Mouse (Mus musculus) lung, embryonic 14.5 days (tissue): ENCODE data around the gene Slc25a47. TPM values are rescaled to one million over a fixed set of nuclear protein-coding genes. Genes with fewer than 3 reads are reported as not detected.

Experiments
- ATAC-seq: fragments of 200-750 bp; cut with Nextera tagmentation; 2 replicates; pipeline ENCODE4 v1.8.0; 2017; ENCODE audit warnings: mild to moderate bottlenecking, moderate TSS enrichment, moderate library complexity; ENCODE audit not compliant: insufficient read depth
- DNase-seq: peaks from one replicate; pipeline ENCODE4 v3.0.0-alpha.2; 2015
- H3K27ac ChIP-seq: fragments of 300-500 bp; sonication (generic); 2 replicates; pipeline ENCODE4 v1.5.1; 2014; ENCODE audit warnings: low read depth, mild to moderate bottlenecking, moderate library complexity
- H3K27me3 ChIP-seq: fragments of 300-500 bp; sonication (generic); 2 replicates; pipeline ENCODE4 v1.6.1; 2014; ENCODE audit warnings: low read length, control low read depth; ENCODE audit not compliant: insufficient read depth
- H3K36me3 ChIP-seq: fragments of 300-500 bp; sonication (generic); 2 replicates; pipeline ENCODE4 v1.6.1; 2014; ENCODE audit warnings: control low read depth; ENCODE audit not compliant: insufficient read depth
- H3K4me1 ChIP-seq: fragments of 300-500 bp; sonication (generic); 2 replicates; pipeline ENCODE4 v1.6.1; 2014; ENCODE audit warnings: antibody characterized with exemption, control low read depth; ENCODE audit not compliant: insufficient read depth
- H3K4me2 ChIP-seq: fragments of 300-500 bp; sonication (generic); 2 replicates; pipeline ENCODE4 v1.6.1; 2014; ENCODE audit warnings: mild to moderate bottlenecking
- H3K4me3 ChIP-seq: fragments of 300-500 bp; sonication (generic); 2 replicates; pipeline ENCODE4 v1.5.1; 2014; ENCODE audit warnings: low read depth, low read length
- H3K9ac ChIP-seq: fragments of 300-500 bp; sonication (generic); 2 replicates; pipeline ENCODE4 v1.6.1; 2014
- H3K9me3 ChIP-seq: fragments of 300-500 bp; sonication (generic); 2 replicates; pipeline ENCODE4 v1.6.1; 2016; ENCODE audit warnings: low read depth, low read length, control low read depth
- CTCF ChIP-seq: IDR thresholded peaks from 2 replicates; pipeline ENCODE4 v1.5.1; 2016; ENCODE audit warnings: antibody characterized with exemption, low read depth
- WGBS: fragments of 180-500 bp; shearing (Covaris S2); extraction: QIAGEN DNeasy Blood & Tissue Kit; methylation state at CpG from one replicate; pipeline ENCODE4 v1.1.7; 2014; 5-methylcytosine and 5-hydroxymethylcytosine counted together
- polyA plus RNA-seq: library from polyadenylated mRNA; unstranded; fragments of >200 nt; fragmentation: Nextera tagmentation; extraction: Ambion mirVana; gene quantifications from 2 replicates; pipeline ENCODE4 v1.2.1, GENCODE M21; 2014

Slc25a47 gene
- polyA plus RNA-seq, 1 experiment from 2014 or later = 11.9 TPM

DNA sequence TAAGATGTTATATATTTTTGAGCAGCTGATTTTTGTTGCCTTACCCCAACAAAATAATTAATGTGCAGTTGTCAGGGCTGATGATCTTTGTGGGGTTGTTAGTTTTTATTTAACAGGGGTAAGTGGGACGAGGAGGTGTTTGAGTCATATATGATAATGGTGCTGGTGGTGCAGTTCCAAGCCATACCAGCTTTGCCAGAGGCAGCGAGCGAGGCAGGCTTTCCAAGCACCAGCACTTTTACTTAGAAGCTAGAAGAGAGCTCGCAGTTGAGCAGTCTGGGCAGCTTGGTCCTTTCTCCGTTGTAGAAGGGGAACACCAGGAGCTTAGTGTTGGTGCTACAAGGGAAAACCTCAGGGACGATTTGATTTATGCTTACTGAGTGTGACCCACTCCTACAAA, 23.4 kb upstream of the Slc25a47 start:
- H3K27me3 ChIP-seq = no peaks in the 10 kb centered on the region
- no peak for TF ChIP-seq CTCF
- DNase-seq (no peak), ATAC-seq (no peak)
- H3K4me2 ChIP-seq = no peak overlapping the region
- no peak overlapping the region for H3K27ac ChIP-seq
- no peaks in the 10 kb centered on the region for H3K9me3 ChIP-seq
- WGBS = 78% methylated on average over 6 of the region's 6 CpGs
- peaks cover 64% of the 10 kb centered on the region for H3K36me3 ChIP-seq
- no peak overlapping the region for H3K9ac ChIP-seq
- no peaks in the 10 kb centered on the region for H3K4me1 ChIP-seq
- no peak overlapping the region for H3K4me3 ChIP-seq

DNA sequence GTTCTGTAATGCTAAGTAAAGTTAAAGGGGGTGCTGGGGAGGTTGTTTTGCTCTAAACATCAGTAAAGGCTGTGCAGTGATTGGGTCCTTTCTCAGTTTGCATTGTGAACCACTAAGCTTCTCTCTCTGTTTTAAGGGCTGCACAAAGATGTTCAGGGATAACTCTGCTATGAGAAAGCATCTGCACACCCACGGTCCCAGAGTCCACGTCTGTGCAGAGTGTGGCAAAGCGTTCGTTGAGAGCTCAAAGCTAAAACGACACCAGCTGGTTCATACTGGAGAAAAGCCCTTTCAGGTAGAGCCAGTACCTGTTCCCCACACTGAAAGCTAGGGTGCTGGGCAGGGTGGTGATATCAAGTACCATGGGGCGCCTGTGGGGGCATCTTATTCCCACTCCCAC, 21.4 kb upstream of the Slc25a47 start:
- Histone ChIP-seq H3K4me2 (no peak overlapping the region), H3K27me3 (no peaks in the 10 kb centered on the region), H3K9ac (no peak overlapping the region), H3K36me3 (peaks cover 70% of the 10 kb centered on the region), H3K9me3 (no peaks in the 10 kb centered on the region), H3K4me3 (no peak overlapping the region), H3K4me1 (no peaks in the 10 kb centered on the region), H3K27ac (no peak overlapping the region)
- ATAC-seq (no peak), DNase-seq (no peak)
- WGBS = 90% methylated on average over 6 of the region's 6 CpGs
- TF ChIP-seq CTCF = no peak

DNA sequence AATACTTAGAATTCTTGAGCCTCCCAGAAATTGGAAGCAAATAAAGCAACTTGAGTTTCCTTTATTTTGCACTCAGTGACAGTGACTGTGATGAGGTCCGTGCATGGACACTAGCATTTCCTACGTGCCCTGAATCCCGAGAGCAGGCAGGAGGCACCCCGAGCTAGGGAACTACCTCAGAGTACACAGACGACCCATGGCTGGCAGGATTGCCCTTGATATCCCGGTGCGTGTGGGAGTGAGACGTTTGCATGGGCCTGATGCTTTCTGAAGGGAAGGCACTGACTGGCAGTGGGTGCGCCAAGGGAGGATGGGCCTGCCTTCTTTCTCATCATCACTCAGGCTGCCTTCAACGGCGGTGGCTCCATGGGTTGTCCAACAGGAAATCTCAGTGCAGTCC, 19.3 kb upstream of the Slc25a47 start:
- ATAC-seq (no peak), DNase-seq (no peak)
- H3K4me3 ChIP-seq = no peak overlapping the region
- H3K36me3 ChIP-seq = peaks cover 65% of the 10 kb centered on the region
- H3K27me3 ChIP-seq = no peaks in the 10 kb centered on the region
- no peak overlapping the region for H3K27ac ChIP-seq
- H3K4me1 ChIP-seq = no peaks in the 10 kb centered on the region
- H3K4me2 ChIP-seq = no peak overlapping the region
- H3K9me3 ChIP-seq = no peaks in the 10 kb centered on the region
- 75% methylated on average over 11 of the region's 11 CpGs for WGBS
- no peak for TF ChIP-seq CTCF
- H3K9ac ChIP-seq = no peak overlapping the region

DNA sequence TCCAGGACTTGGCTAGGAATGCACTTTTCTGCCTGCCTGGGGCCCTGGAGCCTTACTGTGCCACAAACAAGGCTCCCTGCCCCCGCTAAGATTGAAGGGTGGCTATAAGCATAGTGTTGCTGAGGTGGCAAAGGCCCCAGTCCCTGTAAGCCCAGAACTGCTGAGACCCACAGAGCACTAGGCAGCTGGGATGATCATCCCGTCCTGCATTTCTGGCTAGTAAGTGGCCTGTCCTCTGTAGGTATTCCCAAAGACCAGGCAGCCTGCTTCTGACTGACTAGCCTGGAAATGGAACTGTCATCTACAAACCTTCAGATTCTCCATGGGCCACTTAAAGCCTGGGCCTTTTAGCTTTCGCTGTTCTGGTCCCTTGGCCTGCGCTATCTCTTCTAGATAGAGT, 15.4 kb upstream of the Slc25a47 start:
- no peak for TF ChIP-seq CTCF
- no peak overlapping the region for H3K27ac ChIP-seq
- no peak overlapping the region for H3K4me2 ChIP-seq
- no peak for ATAC-seq
- peaks cover 37% of the 10 kb centered on the region for H3K36me3 ChIP-seq
- 83% methylated on average over 4 of the region's 4 CpGs for WGBS
- H3K9me3 ChIP-seq = no peaks in the 10 kb centered on the region
- H3K4me1 ChIP-seq = no peaks in the 10 kb centered on the region
- H3K27me3 ChIP-seq = no peaks in the 10 kb centered on the region
- no peak overlapping the region for H3K9ac ChIP-seq
- DNase-seq = no peak
- H3K4me3 ChIP-seq = no peak overlapping the region

DNA sequence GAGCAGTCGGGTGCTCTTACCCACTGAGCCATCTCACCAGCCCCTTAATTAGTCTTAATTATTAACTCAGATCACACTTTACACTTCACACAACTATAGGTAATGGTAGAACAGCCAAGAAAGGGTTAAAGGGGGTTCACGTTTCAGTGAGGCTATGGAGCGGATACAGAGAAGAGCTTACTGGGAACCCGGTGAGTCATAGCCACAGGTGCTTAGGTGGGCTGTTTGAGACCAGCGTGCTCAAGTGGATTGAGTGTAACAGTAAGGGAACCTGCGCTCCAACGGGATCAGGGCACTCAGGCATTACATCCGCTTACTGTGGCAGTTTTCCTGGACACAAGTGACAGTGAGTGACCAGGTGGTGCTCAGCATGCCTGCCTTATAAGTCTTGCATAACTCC, 12.8 kb upstream of the Slc25a47 start:
- Histone ChIP-seq H3K36me3 (peaks cover 28% of the 10 kb centered on the region; the same call in 1 of the 2 replicates), H3K27me3 (no peaks in the 10 kb centered on the region), H3K9me3 (no peaks in the 10 kb centered on the region), H3K27ac (no peak overlapping the region), H3K9ac (no peak overlapping the region), H3K4me3 (no peak overlapping the region), H3K4me1 (no peaks in the 10 kb centered on the region), H3K4me2 (no peak overlapping the region)
- 0 out of 2 replicates have a peak, but pooled peaks have one; percentile 15 for ATAC-seq
- 50% methylated on average over 8 of the region's 8 CpGs for WGBS
- no peak for TF ChIP-seq CTCF
- DNase-seq = peak; percentile 28

DNA sequence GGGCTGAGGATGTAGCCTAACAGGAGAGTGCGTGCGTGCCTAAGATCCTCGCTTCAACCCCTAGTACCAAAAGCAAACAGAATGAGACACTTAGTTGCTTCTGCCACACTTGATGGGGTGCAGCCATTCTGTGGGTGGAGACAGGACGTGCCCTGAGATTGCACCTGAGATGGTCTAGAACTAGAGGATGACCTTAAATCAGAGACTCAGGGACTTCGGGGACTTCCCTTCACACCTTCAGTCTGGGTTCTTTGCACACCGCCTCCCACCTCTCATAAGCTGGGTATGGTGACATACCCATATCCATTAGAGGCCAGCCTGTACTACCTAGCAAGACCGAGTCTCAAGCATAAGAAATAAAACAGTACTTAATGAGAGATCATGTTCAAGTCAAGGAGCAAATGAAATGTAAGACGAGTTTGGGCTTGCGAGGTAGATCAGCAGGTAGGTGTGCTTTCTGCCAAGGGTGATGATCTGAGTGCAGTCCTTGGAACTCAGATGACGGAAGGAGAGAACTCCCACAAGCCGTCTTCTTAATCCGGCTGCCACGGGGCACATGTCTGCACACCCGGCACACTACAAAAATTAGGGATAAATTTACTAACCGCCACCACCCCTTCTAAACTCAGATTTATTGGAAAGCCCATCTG, 11.5 kb upstream of the Slc25a47 start:
- Histone ChIP-seq H3K9me3 (no peaks in the 10 kb centered on the region), H3K4me1 (no peaks in the 10 kb centered on the region), H3K27me3 (no peaks in the 10 kb centered on the region), H3K9ac (no peak overlapping the region), H3K27ac (no peak overlapping the region), H3K36me3 (peaks cover 17% of the 10 kb centered on the region; the same call in 1 of the 2 replicates), H3K4me3 (no peak overlapping the region), H3K4me2 (no peak overlapping the region)
- 84% methylated on average over 15 of the region's 15 CpGs for WGBS
- ATAC-seq (no peak), DNase-seq (no peak)
- no peak for TF ChIP-seq CTCF

DNA sequence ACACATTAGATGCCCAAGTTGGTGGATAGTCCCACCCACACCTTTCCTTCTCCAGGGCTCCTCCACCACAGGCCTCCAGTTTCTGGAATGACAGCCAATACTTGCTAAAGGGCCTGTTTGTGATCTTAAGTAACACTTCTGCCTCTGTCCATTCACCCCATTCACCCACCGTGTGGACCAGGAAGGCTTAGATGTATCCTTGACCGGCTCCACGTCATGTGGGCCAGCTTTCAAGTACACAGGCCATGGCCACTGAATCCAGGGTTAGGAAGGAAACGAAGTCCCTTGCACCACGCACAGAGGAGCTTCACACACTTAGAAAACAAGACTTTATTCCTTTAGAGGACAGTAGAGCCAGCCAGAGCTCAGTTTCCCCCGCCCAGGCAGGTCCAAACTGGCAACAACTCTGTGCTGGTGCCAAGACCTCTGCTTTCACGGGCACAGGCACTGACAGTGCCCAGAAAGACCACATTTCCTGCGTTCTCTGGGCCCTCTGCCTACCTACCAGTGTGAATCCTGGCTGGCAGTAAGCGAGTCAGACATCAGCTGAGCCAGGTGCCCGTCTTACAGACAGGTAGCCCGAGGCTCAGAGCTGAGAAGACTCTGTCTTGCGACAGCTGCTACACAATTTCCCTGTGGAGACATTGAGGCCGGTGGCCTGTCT, 10.2 kb upstream of the Slc25a47 start:
- WGBS = 92% methylated on average over 13 of the region's 13 CpGs
- Histone ChIP-seq H3K4me3 (no peak overlapping the region), H3K4me2 (no peak overlapping the region), H3K9ac (no peak overlapping the region), H3K36me3 (peaks cover 13% of the 10 kb centered on the region; the same call in 1 of the 2 replicates), H3K9me3 (no peaks in the 10 kb centered on the region), H3K27ac (no peak overlapping the region), H3K4me1 (no peaks in the 10 kb centered on the region), H3K27me3 (no peaks in the 10 kb centered on the region)
- DNase-seq (no peak), ATAC-seq (no peak)
- TF ChIP-seq CTCF = no peak
